Mouse (Mus musculus) heart, postnatal 0 days (tissue): ENCODE measurements around the gene Nr2c2ap.

Experiments used
- CTCF ChIP-seq: IDR thresholded peaks from 2 replicates; pipeline ENCODE4 v1.5.1; 2016; ENCODE audit warnings: antibody characterized with exemption, control low read depth, low read depth
- EP300 ChIP-seq: IDR thresholded peaks from 2 replicates; pipeline ENCODE4 v1.6.1; 2016; ENCODE audit warnings: antibody characterized with exemption, low read depth

GRCm38 (mm10) chr8:70172043-70172681, 41.0 kb downstream of the Nr2c2ap start, which contains the start of gene Tmem161a:
- TF ChIP-seq CTCF (no peak), EP300 (no peak)
